Mouse (Mus musculus) erythroblast, embryonic 14.5 days (primary cell): ENCODE measurements around the gene Atp5c1. TPM values are rescaled to one million over a fixed set of nuclear protein-coding genes. Genes with fewer than 3 reads are reported as not detected.
A peak's percentile ranks its signal among the peaks of the same experiment; 100 is the strongest.

ENCODE experiments used
- H3K27me3 ChIP-seq: 2 replicates; pipeline ENCODE4 v1.6.1; 2012; ENCODE audit warnings: inconsistent platforms; ENCODE audit not compliant: control insufficient read depth
- H3K36me3 ChIP-seq: 2 replicates; pipeline ENCODE4 v1.6.1; 2012; ENCODE audit warnings: mild to moderate bottlenecking, inconsistent platforms; ENCODE audit not compliant: control insufficient read depth
- H3K4me1 ChIP-seq: 2 replicates; pipeline ENCODE4 v1.6.1; 2012; ENCODE audit warnings: inconsistent platforms; ENCODE audit not compliant: control insufficient read depth
- H3K4me3 ChIP-seq: replicated peaks from 2 replicates; pipeline ENCODE3; 2012; ENCODE audit warnings: moderate library complexity, mild to moderate bottlenecking, inconsistent platforms
- H3K9me3 ChIP-seq: 2 replicates; pipeline ENCODE4 v1.6.1; 2012; ENCODE audit warnings: low read length, inconsistent platforms, mixed read lengths; ENCODE audit not compliant: control insufficient read depth
- GATA1 ChIP-seq: IDR thresholded peaks from 2 replicates; pipeline ENCODE4 v1.6.1; 2012; ENCODE audit warnings: low read length, inconsistent platforms, mixed read lengths
- TAL1 ChIP-seq: IDR thresholded peaks from 3 replicates; pipeline ENCODE4 v1.6.1; 2012; ENCODE audit warnings: low read length, inconsistent platforms, mixed read lengths
- polyA plus RNA-seq: library from polyadenylated mRNA; stranded (reverse); fragments of >175 nt; gene quantifications from 2 replicates; pipeline ENCODE4 v1.2.3, GENCODE M21; 2012

The Atp5c1 gene
- polyA plus RNA-seq = 2.1 and 2.2 TPM in 2 replicates

DNA sequence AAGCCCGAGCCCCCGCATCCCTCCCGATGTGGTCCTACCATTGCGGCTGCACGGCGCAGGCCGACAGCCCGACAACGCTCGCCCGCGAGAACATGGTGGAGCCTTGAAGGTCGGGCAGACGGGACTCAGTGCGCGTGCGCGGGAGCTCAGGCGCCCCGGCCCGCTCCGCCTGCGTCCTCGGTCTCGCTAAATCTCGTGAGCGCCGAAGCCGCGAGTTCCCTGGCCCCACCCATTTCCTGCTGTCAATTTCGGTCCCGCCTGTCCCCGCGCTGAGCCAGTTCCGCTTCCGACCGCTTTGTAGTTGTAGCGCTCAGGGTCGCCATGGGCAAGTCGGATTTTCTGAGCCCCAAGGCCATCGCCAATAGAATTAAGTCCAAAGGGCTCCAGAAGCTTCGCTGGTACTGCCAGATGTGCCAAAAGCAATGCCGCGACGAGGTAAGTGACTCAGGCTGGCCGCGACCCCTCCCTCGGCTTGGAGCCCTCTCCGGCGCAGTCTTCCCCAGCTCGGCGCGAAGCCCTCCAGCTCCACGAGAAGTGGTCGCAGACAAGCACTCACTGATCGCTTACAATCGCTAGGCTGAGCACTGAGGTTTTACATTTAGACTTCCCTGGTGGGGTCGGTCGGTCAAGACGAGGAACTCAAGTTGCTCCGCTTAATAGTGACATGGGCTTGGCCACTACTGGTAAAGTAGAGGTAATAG lies at the start of gene Atp5c1, which contains the start of gene Kin:
Gene Atp5c1 (minus strand): TSS at position 201 of the 701 bp plus-strand sequence.
Gene Kin (plus strand): TSS at position 284 of the 701 bp plus-strand sequence.
- TF ChIP-seq GATA1 (no peak), TAL1 (no peak)
- H3K9me3 ChIP-seq = no peaks in the 10 kb centered on the region
- peaks cover 52% of the 10 kb centered on the region for H3K4me1 ChIP-seq

DNA sequence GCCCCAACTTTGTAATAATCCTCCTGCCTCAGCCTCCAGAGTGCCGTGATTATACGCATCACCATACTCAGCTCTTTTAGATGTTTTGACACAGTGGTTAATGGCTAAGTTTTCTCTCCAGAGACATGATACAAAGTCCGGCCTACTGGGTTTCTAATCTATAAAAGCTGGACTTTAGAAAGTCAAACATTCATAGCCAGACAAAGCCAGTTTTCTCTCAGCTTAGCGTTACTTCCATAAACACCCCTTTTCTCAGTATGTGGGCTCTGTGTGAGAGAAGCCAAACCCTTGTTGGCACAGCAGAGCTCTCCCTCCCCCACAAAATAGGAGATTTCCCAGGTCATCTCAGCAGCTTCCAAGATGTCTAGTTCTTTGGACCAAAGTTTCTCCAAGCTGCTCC lies 48.3 kb upstream of the Atp5c1 start:
- Histone ChIP-seq H3K4me1 (no peaks in the 10 kb centered on the region), H3K36me3 (no peaks in the 10 kb centered on the region; the same call in 1 of the 2 replicates), H3K27me3 (no peaks in the 10 kb centered on the region), H3K4me3 (peak overlapping the region; percentile 12), H3K9me3 (no peaks in the 10 kb centered on the region)
- TF ChIP-seq GATA1 (no peak), TAL1 (no peak)

More for the DNA sequence above, at the start of gene Atp5c1, which contains the start of gene Kin:
- H3K36me3 ChIP-seq = peaks cover 52% of the 10 kb centered on the region
- H3K27me3 ChIP-seq = no peaks in the 10 kb centered on the region
- H3K4me3 ChIP-seq = peak within 1 kb of the TSS; percentile 100

DNA sequence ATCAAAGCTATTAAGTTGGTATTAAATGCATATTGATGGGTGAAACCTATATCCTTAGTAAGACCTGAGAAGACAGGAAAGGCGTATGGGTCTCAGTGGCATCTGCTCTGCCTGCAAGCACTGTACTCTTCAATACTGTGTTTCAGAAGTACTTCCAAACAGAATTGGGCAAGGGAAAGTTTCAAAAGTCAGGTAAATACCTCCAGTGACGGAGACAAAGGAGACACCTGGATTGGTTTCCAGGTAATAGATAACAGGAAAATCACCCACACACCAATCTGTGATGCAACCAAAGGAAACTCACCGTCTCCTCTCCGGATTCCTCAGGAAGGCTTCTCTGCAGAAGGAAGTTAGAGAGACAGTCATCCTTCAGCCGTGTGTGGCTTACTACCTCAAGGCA lies 47.2 kb upstream of the Atp5c1 start:
- Histone ChIP-seq H3K36me3 (no peaks in the 10 kb centered on the region; the same call in 1 of the 2 replicates), H3K9me3 (no peaks in the 10 kb centered on the region), H3K4me1 (no peaks in the 10 kb centered on the region), H3K27me3 (no peaks in the 10 kb centered on the region), H3K4me3 (no peak overlapping the region)
- TF ChIP-seq GATA1 (no peak), TAL1 (no peak)

DNA sequence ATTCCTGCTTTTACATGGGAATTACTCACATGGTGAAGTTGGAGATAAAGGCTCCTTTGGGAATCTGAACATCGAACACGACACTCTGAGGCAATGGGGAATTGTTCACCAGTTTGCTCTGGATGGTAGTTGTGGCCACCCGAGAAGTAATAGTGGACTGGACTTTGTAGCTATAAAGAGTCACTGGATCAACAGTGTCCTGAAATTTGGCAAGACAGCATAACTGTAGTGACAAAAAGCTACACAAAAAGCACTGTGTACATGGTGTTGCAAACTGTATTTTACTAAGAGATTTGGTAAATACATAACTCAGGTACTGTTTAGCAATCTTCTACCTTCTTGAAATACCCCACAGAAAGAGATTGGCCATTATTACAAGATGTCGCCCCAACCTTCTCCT lies 45.8 kb upstream of the Atp5c1 start:
- no peaks in the 10 kb centered on the region for H3K9me3 ChIP-seq
- H3K27me3 ChIP-seq = no peaks in the 10 kb centered on the region
- no peaks in the 10 kb centered on the region; the same call in 1 of the 2 replicates for H3K36me3 ChIP-seq
- TF ChIP-seq GATA1 = no peak
- TF ChIP-seq TAL1 = no peak
- no peak overlapping the region for H3K4me3 ChIP-seq
- H3K4me1 ChIP-seq = no peaks in the 10 kb centered on the region

DNA sequence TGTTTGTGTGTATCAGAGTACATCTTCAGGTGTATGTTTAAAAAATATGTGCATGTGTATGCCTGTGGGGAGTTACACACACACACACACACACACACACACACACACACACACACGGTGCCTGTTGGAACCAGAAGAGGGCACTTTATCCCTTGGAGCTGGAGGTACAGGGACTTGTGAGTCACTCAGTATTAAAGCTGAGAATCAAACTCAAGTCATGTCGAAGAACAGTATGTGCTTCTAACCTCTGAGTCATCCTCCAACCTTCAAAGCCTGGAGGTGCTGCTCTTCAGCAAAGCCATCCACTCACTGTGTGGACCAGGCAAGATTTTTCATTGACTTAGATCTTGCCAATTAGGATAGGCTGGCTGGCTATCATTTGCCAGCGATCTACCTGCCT lies 41.5 kb upstream of the Atp5c1 start:
- H3K4me1 ChIP-seq = no peaks in the 10 kb centered on the region
- H3K36me3 ChIP-seq = no peaks in the 10 kb centered on the region; the same call in 1 of the 2 replicates
- H3K9me3 ChIP-seq = no peaks in the 10 kb centered on the region
- H3K4me3 ChIP-seq = no peak overlapping the region
- H3K27me3 ChIP-seq = no peaks in the 10 kb centered on the region
- TF ChIP-seq TAL1 (no peak), GATA1 (no peak)

DNA sequence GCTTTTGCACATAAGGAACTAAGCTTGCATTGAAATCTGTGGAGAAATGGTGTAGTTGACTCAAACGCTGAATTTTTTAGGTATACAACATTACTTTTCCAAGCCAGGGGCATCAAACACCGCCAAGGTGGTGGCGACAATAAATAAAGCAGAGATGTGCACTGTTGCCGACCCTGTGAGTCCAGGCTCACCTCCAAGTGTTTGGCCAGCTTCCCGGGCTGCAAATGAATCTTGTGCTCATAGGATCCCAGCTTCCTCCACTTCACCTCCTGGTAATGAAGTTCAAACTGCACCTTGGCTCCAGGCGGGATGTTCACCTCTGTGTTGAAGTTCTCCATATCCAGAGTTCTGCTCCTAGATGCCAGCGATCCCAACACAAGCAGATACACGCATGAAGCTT lies 39.0 kb upstream of the Atp5c1 start:
- no peak for TF ChIP-seq GATA1
- no peak for TF ChIP-seq TAL1
- H3K36me3 ChIP-seq = peaks cover 2% of the 10 kb centered on the region; the same call in 1 of the 2 replicates
- H3K4me1 ChIP-seq = no peaks in the 10 kb centered on the region
- no peak overlapping the region for H3K4me3 ChIP-seq
- H3K9me3 ChIP-seq = no peaks in the 10 kb centered on the region
- no peaks in the 10 kb centered on the region for H3K27me3 ChIP-seq

DNA sequence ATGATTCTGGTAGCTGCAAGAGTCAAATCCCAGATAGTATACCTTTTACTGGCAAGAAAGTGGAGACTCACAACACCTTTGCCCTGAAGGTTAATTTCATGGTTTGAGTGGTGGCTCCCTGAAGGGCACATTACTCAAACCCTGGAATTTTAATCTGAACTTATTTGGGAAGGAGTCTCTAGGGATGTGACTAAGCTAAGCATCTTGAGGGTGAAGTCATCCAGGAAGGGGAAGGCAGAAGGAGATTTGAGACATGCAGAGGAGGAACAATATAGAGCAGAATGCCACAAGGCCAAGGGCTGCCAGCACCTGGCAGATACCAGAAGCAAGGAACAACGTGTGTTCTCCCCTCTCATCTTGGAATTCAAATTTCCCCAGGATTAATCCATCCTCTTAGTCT lies 38.4 kb upstream of the Atp5c1 start:
- H3K27me3 ChIP-seq = no peaks in the 10 kb centered on the region
- TF ChIP-seq GATA1 (no peak), TAL1 (no peak)
- H3K9me3 ChIP-seq = no peaks in the 10 kb centered on the region
- no peaks in the 10 kb centered on the region for H3K4me1 ChIP-seq
- peaks cover 2% of the 10 kb centered on the region; the same call in 1 of the 2 replicates for H3K36me3 ChIP-seq
- H3K4me3 ChIP-seq = no peak overlapping the region

DNA sequence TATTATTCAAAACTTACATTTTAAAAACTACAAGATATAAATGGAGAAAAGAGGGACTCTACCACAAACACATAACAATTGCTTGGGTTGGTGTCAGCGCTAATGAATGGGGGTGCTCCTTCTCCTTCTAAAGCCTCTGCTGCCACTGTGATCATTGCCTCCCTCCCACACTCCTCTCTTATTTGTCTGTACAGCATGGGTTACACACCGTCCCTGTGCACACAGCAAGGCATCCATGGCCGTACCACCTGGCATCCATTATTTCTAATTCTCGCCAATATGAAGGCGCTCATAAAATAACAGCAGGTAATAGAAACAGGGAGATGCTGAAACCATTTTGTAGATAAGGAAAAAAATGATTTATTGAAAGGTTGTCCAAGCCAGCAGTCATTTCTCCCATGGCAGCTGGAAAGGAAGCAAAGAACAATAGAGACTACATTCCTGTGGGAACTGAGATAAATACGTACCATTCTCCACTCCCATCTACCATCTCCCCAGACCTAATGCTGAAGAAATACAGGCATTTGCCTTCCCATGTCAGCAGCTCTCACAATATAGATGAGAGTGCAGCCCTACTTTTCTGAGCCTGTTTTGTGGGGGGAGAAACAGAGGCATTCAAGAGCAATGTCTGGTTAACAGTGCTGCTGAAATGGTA lies 28.4 kb upstream of the Atp5c1 start:
- Histone ChIP-seq H3K4me3 (no peak overlapping the region), H3K4me1 (no peaks in the 10 kb centered on the region), H3K36me3 (no peaks in the 10 kb centered on the region; the same call in 1 of the 2 replicates), H3K9me3 (no peaks in the 10 kb centered on the region), H3K27me3 (no peaks in the 10 kb centered on the region)
- TF ChIP-seq TAL1 = no peak
- no peak for TF ChIP-seq GATA1

DNA sequence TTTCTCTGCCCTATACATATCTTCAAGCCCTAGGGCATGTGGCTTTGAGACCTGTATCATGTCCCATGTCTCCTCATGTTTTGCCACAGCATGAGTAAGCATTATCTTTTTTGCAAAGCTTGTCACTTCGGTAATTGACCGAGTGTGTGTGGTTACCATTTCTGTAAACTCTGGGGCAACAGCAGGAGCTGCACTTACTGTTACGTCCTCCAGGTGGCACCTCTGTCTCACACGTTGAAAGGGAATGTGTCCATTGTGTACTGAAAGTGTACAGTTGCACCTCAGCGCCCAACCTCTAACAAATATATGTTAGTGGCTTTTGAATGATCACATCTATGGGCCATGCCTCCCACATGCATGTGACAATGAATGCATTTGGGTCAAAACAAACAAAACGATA lies 20.9 kb upstream of the Atp5c1 start:
- H3K9me3 ChIP-seq = no peaks in the 10 kb centered on the region
- H3K4me3 ChIP-seq = no peak overlapping the region
- no peaks in the 10 kb centered on the region for H3K27me3 ChIP-seq
- H3K36me3 ChIP-seq = no peaks in the 10 kb centered on the region; the same call in 1 of the 2 replicates
- TF ChIP-seq TAL1 (no peak), GATA1 (no peak)
- no peaks in the 10 kb centered on the region for H3K4me1 ChIP-seq
